Mouse (Mus musculus) stomach, postnatal 0 days (tissue): ENCODE measurements around the gene Gabarapl1. TPM values are rescaled to one million over a fixed set of nuclear protein-coding genes. Genes with fewer than 3 reads are reported as not detected.
A peak's percentile ranks its signal among the peaks of the same experiment; 100 is the strongest.
"Not testable (repeated sequence)": the region's sequence is repeated elsewhere in the genome, so short reads cannot be mapped to it uniquely, and the experiment has no call there.

ENCODE experiments used
- ATAC-seq: fragments of 200-750 bp; cut with Nextera tagmentation; 2 replicates; pipeline ENCODE4 v1.8.0; 2017; ENCODE audit not compliant: low FRiP score, low TSS enrichment
- DNase-seq: peaks from one replicate; pipeline ENCODE4 v3.0.0-alpha.2; 2016; ENCODE audit warnings: low spot score
- H3K27ac ChIP-seq: fragments of 300-500 bp; sonication (generic); replicated peaks from 2 replicates; pipeline ENCODE4 v1.5.1; 2014; ENCODE audit warnings: mild to moderate bottlenecking, control low read depth
- H3K27me3 ChIP-seq: fragments of 300-500 bp; sonication (generic); 2 replicates; pipeline ENCODE4 v1.6.1; 2014; ENCODE audit warnings: low read length; ENCODE audit not compliant: control insufficient read depth, insufficient read depth
- H3K36me3 ChIP-seq: fragments of 300-500 bp; sonication (generic); 2 replicates; pipeline ENCODE4 v1.6.1; 2014; ENCODE audit warnings: low read length, mixed read lengths; ENCODE audit not compliant: control insufficient read depth, insufficient read depth
- H3K4me1 ChIP-seq: fragments of 300-500 bp; sonication (generic); replicated peaks from 2 replicates; pipeline ENCODE4 v1.6.1; 2014; ENCODE audit warnings: antibody characterized with exemption; ENCODE audit not compliant: control insufficient read depth, insufficient read depth
- H3K4me2 ChIP-seq: fragments of 300-500 bp; sonication (generic); replicated peaks from 2 replicates; pipeline ENCODE4 v1.6.1; 2014; ENCODE audit warnings: low read depth, mild to moderate bottlenecking, control low read depth, moderate library complexity
- H3K4me3 ChIP-seq: fragments of 300-500 bp; sonication (generic); 2 replicates; pipeline ENCODE4 v1.5.1; 2014; ENCODE audit warnings: low read depth, low read length, control low read depth
- H3K9ac ChIP-seq: fragments of 300-500 bp; sonication (generic); 2 replicates; pipeline ENCODE4 v1.6.1; 2014; ENCODE audit warnings: mild to moderate bottlenecking, low read length, control low read depth, mixed read lengths
- H3K9me3 ChIP-seq: fragments of 300-500 bp; sonication (generic); 2 replicates; pipeline ENCODE4 v1.6.1; 2016; ENCODE audit warnings: low read length; ENCODE audit not compliant: control insufficient read depth
- CTCF ChIP-seq: IDR thresholded peaks from 2 replicates; pipeline ENCODE4 v1.5.1; 2016; ENCODE audit warnings: antibody characterized with exemption, low read depth, mild to moderate bottlenecking, moderate library complexity
- EP300 ChIP-seq: optimal IDR thresholded peaks from 2 replicates; pipeline ENCODE3; 2016; ENCODE audit warnings: antibody characterized with exemption
- WGBS: fragments of 180-500 bp; shearing (Covaris S2); extraction: QIAGEN DNeasy Blood & Tissue Kit; methylation state at CpG from one replicate; pipeline ENCODE4 v1.1.7; 2014; 5-methylcytosine and 5-hydroxymethylcytosine counted together
- polyA plus RNA-seq: library from polyadenylated mRNA; unstranded; fragments of >200 nt; fragmentation: Nextera tagmentation; extraction: Ambion mirVana; gene quantifications from 2 replicates; pipeline ENCODE4 v1.2.1, GENCODE M21; 2015

Gene Gabarapl1
- polyA plus RNA-seq, result 45.7 and 46.8 TPM in 2 replicates

DNA sequence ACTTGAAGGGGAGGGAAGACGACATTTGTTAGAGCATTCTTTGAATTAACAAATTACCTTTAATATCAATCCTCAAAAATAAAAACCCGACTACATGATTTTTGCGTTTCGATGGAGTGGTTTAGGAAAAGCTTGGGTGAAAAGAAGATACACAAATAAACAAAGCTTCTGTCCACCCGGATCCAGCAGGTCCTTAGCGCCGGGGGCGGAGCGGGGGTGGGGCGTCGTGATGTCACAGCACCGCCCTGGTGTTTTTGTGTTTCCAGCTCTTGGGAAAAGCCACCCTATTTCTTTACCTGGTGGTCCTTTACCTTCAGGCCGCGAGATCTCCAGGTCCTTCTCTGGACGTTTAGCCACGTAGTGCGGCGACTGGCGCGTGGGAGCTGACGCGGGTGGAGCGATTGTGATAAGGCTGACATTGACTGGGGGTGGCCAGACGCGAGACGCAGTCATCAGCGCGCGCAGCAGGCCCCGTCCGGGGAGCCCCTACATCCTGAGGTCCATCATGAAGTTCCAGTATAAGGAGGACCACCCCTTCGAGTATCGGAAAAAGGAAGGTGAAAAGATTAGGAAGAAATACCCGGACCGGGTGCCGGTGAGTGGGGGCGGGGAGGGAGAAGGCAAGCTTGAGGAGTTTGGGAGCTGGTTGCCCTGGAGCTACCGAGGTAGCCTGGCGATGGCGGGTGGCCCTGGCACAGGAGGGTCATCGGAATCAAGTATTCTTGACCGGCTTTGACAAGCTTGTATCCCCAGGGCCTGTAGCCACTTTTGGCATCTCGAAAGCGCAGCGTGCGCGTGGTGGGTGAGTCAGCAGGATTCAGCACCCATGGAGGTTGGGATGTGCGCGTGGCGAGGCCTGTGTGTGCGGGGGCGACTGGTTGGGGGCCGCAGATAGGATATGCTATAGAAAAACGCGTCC lies at the start of gene Gabarapl1:
Gabarapl1 (plus strand) TSS at position 219 of the 919 bp plus-strand sequence.
- Histone ChIP-seq H3K4me2 (peak within 1 kb of the TSS; percentile 85), H3K27ac (peak within 1 kb of the TSS; percentile 77), H3K4me3 (peak within 1 kb of the TSS; percentile 89), H3K9ac (peak within 1 kb of the TSS; percentile 83), H3K9me3 (no peaks in the 10 kb centered on the region), H3K27me3 (no peaks in the 10 kb centered on the region), H3K36me3 (peaks cover 3% of the 10 kb centered on the region), H3K4me1 (0 out of 2 replicates have a peak, but pooled peaks cover 2% of the 10 kb centered on the region)
- ATAC-seq, result peak; percentile 87
- WGBS, result under 1% methylated on average over 55 of the region's 55 CpGs
- TF ChIP-seq EP300, result no peak
- TF ChIP-seq CTCF, result no peak
- peak; percentile 82 for DNase-seq

- no peaks in the 10 kb centered on the region for H3K36me3 ChIP-seq
- H3K4me2 ChIP-seq, result no peak overlapping the region
- TF ChIP-seq CTCF (no peak), EP300 (no peak)
- no peak overlapping the region for H3K4me3 ChIP-seq
- DNase-seq (no peak), ATAC-seq (no peak)
- H3K27ac ChIP-seq, result no peak overlapping the region
- H3K9me3 ChIP-seq, result no peaks in the 10 kb centered on the region
- H3K9ac ChIP-seq, result no peak overlapping the region
- 73% methylated on average over 4 of the region's 4 CpGs for WGBS
- H3K4me1 ChIP-seq, result no peaks in the 10 kb centered on the region
- no peaks in the 10 kb centered on the region for H3K27me3 ChIP-seq
These were observed 38.0 kb upstream of the Gabarapl1 start for GRCm38 (mm10) chr6:129494924-129495323.

- H3K9ac ChIP-seq, result no peak overlapping the region
- H3K36me3 ChIP-seq, result no peaks in the 10 kb centered on the region
- no peaks in the 10 kb centered on the region for H3K9me3 ChIP-seq
- no peaks in the 10 kb centered on the region for H3K27me3 ChIP-seq
- H3K4me3 ChIP-seq, result no peak overlapping the region
- ATAC-seq (no peak), DNase-seq (no peak)
- no peaks in the 10 kb centered on the region for H3K4me1 ChIP-seq
- H3K27ac ChIP-seq, result no peak overlapping the region
- 65% methylated on average over 3 of the region's 3 CpGs for WGBS
- TF ChIP-seq EP300, result no peak
- TF ChIP-seq CTCF, result no peak
- H3K4me2 ChIP-seq, result no peak overlapping the region
These were observed 35.4 kb upstream of the Gabarapl1 start for GRCm38 (mm10) chr6:129497345-129498218.

GRCm38 (mm10) chr6:129499516-129499915 lies 33.4 kb upstream of the Gabarapl1 start:
- H3K4me1 ChIP-seq, H3K4me2 ChIP-seq, H3K27me3 ChIP-seq, H3K4me3 ChIP-seq, ATAC-seq, DNase-seq, H3K27ac ChIP-seq, H3K36me3 ChIP-seq, H3K9ac ChIP-seq, H3K9me3 ChIP-seq: not testable (repeated sequence)
- 87% methylated on average over 1 of the region's 1 CpGs for WGBS

DNA sequence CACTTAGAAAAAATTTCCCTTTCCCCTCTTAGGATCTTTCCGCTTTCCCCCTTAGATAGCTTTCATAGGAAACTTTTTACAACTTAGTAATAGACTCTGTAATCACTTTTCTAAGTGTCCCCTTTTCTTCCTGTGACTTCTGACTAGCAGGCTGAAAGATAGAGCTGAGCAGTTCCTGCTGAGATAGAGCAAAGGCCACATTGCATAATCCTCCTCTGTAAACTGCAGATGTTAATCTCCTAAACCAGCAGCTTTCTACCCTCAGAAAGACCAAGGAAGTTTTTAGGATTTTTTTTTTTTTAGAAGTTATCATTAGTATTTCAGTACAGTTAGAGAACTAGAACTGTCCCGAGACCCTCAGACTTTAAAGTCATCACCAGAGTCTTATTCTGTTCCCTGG lies 29.5 kb upstream of the Gabarapl1 start:
- H3K4me1 ChIP-seq, result no peaks in the 10 kb centered on the region
- no peak for ATAC-seq
- WGBS, result 89% methylated on average over 2 of the region's 2 CpGs
- DNase-seq, result no peak
- no peak overlapping the region for H3K9ac ChIP-seq
- H3K27me3 ChIP-seq, result no peaks in the 10 kb centered on the region
- TF ChIP-seq CTCF (no peak), EP300 (no peak)
- no peak overlapping the region for H3K4me3 ChIP-seq
- no peaks in the 10 kb centered on the region for H3K36me3 ChIP-seq
- H3K4me2 ChIP-seq, result no peak overlapping the region
- H3K9me3 ChIP-seq, result no peaks in the 10 kb centered on the region
- no peak overlapping the region for H3K27ac ChIP-seq
